Mouse (Mus musculus) embryonic fibroblast, embryonic 13.5 days (primary cell): ENCODE measurements at regions not wholly inside any gene's neighbourhood (a gene's known extent, or its start where the extent isn't known, plus 50 kb on each side); places are given as distances from the start of the nearest gene placed in this dataset.

ENCODE experiments used
- CTCF ChIP-seq: IDR thresholded peaks from 2 replicates; pipeline ENCODE4 v1.5.1; 2011; ENCODE audit warnings: mild to moderate bottlenecking, control low read depth, low read length, moderate library complexity, borderline replicate concordance; ENCODE audit not compliant: insufficient read depth
- POLR2A ChIP-seq: IDR thresholded peaks from 2 replicates; pipeline ENCODE4 v1.6.1; 2011; ENCODE audit warnings: low read depth, mild to moderate bottlenecking, control low read depth, low read length, moderate library complexity

GRCm38 (mm10) chr9:34161119-34161518, 324.6 kb upstream of the Kirrel3 start:
- no peak for TF ChIP-seq CTCF
- TF ChIP-seq POLR2A = no peak
